Mouse (Mus musculus) cortical plate, adult 2 months (tissue): ENCODE results near the gene Tmem198.

Experiments
- CTCF ChIP-seq: fragments of 200-500 bp; IDR thresholded peaks from 2 replicates; pipeline ENCODE4 v1.5.1; 2011; ENCODE audit warnings: mild to moderate bottlenecking, control low read depth, low read length; ENCODE audit not compliant: insufficient read depth; ENCODE audit errors: extremely low read depth
- POLR2A ChIP-seq: fragments of 200-500 bp; IDR thresholded peaks from 2 replicates; pipeline ENCODE4 v1.6.1; 2011; ENCODE audit warnings: mild to moderate bottlenecking, low read length, control low read depth; ENCODE audit not compliant: insufficient read depth; ENCODE audit errors: extremely low read depth

- TF ChIP-seq CTCF = no peak
- no peak for TF ChIP-seq POLR2A
Observed at GRCm38 (mm10) chr1:75501905-75502304, 22.6 kb downstream of the Tmem198 start.
